Mouse (Mus musculus): ENCODE results near the gene Shq1. TPM values are rescaled to one million over a fixed set of nuclear protein-coding genes. Genes with fewer than 3 reads are reported as not detected.
A peak's percentile ranks its signal among the peaks of the same experiment; 100 is the strongest.

Gene Shq1
- polyA plus RNA-seq (2016; fragmentation: Nextera tagmentation; extraction: Ambion mirVana) = 26.5 and 27.4 TPM in 2 replicates

GRCm38 (mm10) chr6:100670880-100671344 lies at the start of gene Shq1:
Gene Shq1 (minus strand): TSS chr6:100671157.
- Histone ChIP-seq H3K36me3 (replicated peaks) (no peaks in the 10 kb centered on the region), H3K4me3 (peak within 1 kb of the TSS; percentile 96), H3K9me3 (no peaks in the 10 kb centered on the region), H3K4me1 (peaks cover 26% of the 10 kb centered on the region), H3K27me3 (ENCODE audit: poor library complexity, severe bottlenecking) (0 out of 2 replicates have a peak, but pooled peaks cover 8% of the 10 kb centered on the region), H3K27ac (peak within 1 kb of the TSS; percentile 89)
- DNase-seq (ENCODE audit: extremely low spot score, low spot score) = peak; percentile 77
- WGBS = under 1% methylated on average over 49 of the region's 49 CpGs

- Histone ChIP-seq H3K27me3 (ENCODE audit: poor library complexity, severe bottlenecking) (no peaks in the 10 kb centered on the region), H3K9me3 (no peaks in the 10 kb centered on the region), H3K27ac (no peak overlapping the region), H3K36me3 (replicated peaks) (no peaks in the 10 kb centered on the region), H3K4me1 (peaks cover 13% of the 10 kb centered on the region), H3K4me3 (no peak overlapping the region)
- 94% methylated on average over 6 of the region's 6 CpGs for WGBS
- DNase-seq (ENCODE audit: extremely low spot score, low spot score) = no peak
These were observed 49.1 kb upstream of the Shq1 start for GRCm38 (mm10) chr6:100720098-100720501.

- Histone ChIP-seq H3K9me3 (no peaks in the 10 kb centered on the region), H3K27me3 (ENCODE audit: poor library complexity, severe bottlenecking) (no peaks in the 10 kb centered on the region), H3K4me3 (no peak overlapping the region), H3K27ac (no peak overlapping the region), H3K36me3 (replicated peaks) (no peaks in the 10 kb centered on the region), H3K4me1 (peaks cover 9% of the 10 kb centered on the region; the same call in 1 of the 2 replicates)
- WGBS = 79% methylated on average over 8 of the region's 8 CpGs
- no peak for DNase-seq (ENCODE audit: extremely low spot score, low spot score)
These were observed 45.9 kb upstream of the Shq1 start for GRCm38 (mm10) chr6:100716817-100717216.

GRCm38 (mm10) chr6:100716152-100716551 lies 45.2 kb upstream of the Shq1 start:
- Histone ChIP-seq H3K27me3 (ENCODE audit: poor library complexity, severe bottlenecking) (no peaks in the 10 kb centered on the region), H3K27ac (no peak overlapping the region), H3K4me3 (no peak overlapping the region), H3K36me3 (replicated peaks) (no peaks in the 10 kb centered on the region), H3K9me3 (no peaks in the 10 kb centered on the region), H3K4me1 (peaks cover 2% of the 10 kb centered on the region; the same call in 1 of the 2 replicates)
- DNase-seq (ENCODE audit: extremely low spot score, low spot score) = no peak
- WGBS = 86% methylated on average over 7 of the region's 7 CpGs

- H3K36me3 ChIP-seq (replicated peaks) = no peaks in the 10 kb centered on the region
- no peak for DNase-seq (ENCODE audit: extremely low spot score, low spot score)
These were observed 44.4 kb upstream of the Shq1 start for GRCm38 (mm10) chr6:100715296-100715828.

GRCm38 (mm10) chr6:100710866-100711265 lies 39.9 kb upstream of the Shq1 start:
- peaks cover 7% of the 10 kb centered on the region for H3K4me1 ChIP-seq
- no peak for DNase-seq (ENCODE audit: extremely low spot score, low spot score)
- H3K9me3 ChIP-seq = no peaks in the 10 kb centered on the region
- peaks cover 30% of the 10 kb centered on the region for H3K27me3 ChIP-seq (ENCODE audit: poor library complexity, severe bottlenecking)
- WGBS = 96% methylated on average over 5 of the region's 5 CpGs
- H3K36me3 ChIP-seq (replicated peaks) = no peaks in the 10 kb centered on the region
- no peak overlapping the region for H3K27ac ChIP-seq
- H3K4me3 ChIP-seq = no peak overlapping the region

More at GRCm38 (mm10) chr6:100715296-100715828, 44.4 kb upstream of the Shq1 start:
- Histone ChIP-seq H3K27me3 (ENCODE audit: poor library complexity, severe bottlenecking) (no peaks in the 10 kb centered on the region), H3K4me1 (no peaks in the 10 kb centered on the region), H3K9me3 (no peaks in the 10 kb centered on the region), H3K27ac (no peak overlapping the region), H3K4me3 (no peak overlapping the region)
- WGBS = 80% methylated on average over 8 of the region's 8 CpGs

GRCm38 (mm10) chr6:100710170-100710569 lies 39.2 kb upstream of the Shq1 start:
- WGBS = 41% methylated on average over 4 of the region's 4 CpGs
- Histone ChIP-seq H3K4me3 (no peak overlapping the region), H3K27me3 (ENCODE audit: poor library complexity, severe bottlenecking) (peaks cover 37% of the 10 kb centered on the region), H3K36me3 (replicated peaks) (no peaks in the 10 kb centered on the region), H3K9me3 (no peaks in the 10 kb centered on the region), H3K27ac (no peak overlapping the region), H3K4me1 (peaks cover 14% of the 10 kb centered on the region)
- no peak for DNase-seq (ENCODE audit: extremely low spot score, low spot score)

GRCm38 (mm10) chr6:100709483-100709882 lies 38.5 kb upstream of the Shq1 start:
- Histone ChIP-seq H3K36me3 (replicated peaks) (no peaks in the 10 kb centered on the region), H3K9me3 (no peaks in the 10 kb centered on the region), H3K27ac (no peak overlapping the region), H3K4me3 (no peak overlapping the region), H3K27me3 (ENCODE audit: poor library complexity, severe bottlenecking) (peaks cover 44% of the 10 kb centered on the region), H3K4me1 (peaks cover 21% of the 10 kb centered on the region)
- DNase-seq (ENCODE audit: extremely low spot score, low spot score) = no peak
- WGBS = 41% methylated on average over 7 of the region's 7 CpGs

- Histone ChIP-seq H3K4me1 (peaks cover 24% of the 10 kb centered on the region), H3K27me3 (ENCODE audit: poor library complexity, severe bottlenecking) (peaks cover 49% of the 10 kb centered on the region), H3K36me3 (replicated peaks) (no peaks in the 10 kb centered on the region), H3K9me3 (no peaks in the 10 kb centered on the region), H3K27ac (no peak overlapping the region), H3K4me3 (no peak overlapping the region)
- no peak for DNase-seq (ENCODE audit: extremely low spot score, low spot score)
- WGBS = 90% methylated on average over 9 of the region's 9 CpGs
These were observed 38.0 kb upstream of the Shq1 start for GRCm38 (mm10) chr6:100708996-100709395.

GRCm38 (mm10) chr6:100708248-100708647 lies 37.3 kb upstream of the Shq1 start:
- DNase-seq (ENCODE audit: extremely low spot score, low spot score) = no peak
- Histone ChIP-seq H3K4me1 (peaks cover 24% of the 10 kb centered on the region), H3K9me3 (no peaks in the 10 kb centered on the region), H3K27ac (no peak overlapping the region), H3K36me3 (replicated peaks) (no peaks in the 10 kb centered on the region), H3K4me3 (no peak overlapping the region), H3K27me3 (ENCODE audit: poor library complexity, severe bottlenecking) (peaks cover 56% of the 10 kb centered on the region)
- WGBS = 86% methylated on average over 1 of the region's 1 CpGs

- Histone ChIP-seq H3K27me3 (ENCODE audit: poor library complexity, severe bottlenecking) (peaks cover 63% of the 10 kb centered on the region), H3K9me3 (no peaks in the 10 kb centered on the region), H3K4me3 (no peak overlapping the region), H3K4me1 (peaks cover 24% of the 10 kb centered on the region), H3K27ac (no peak overlapping the region), H3K36me3 (replicated peaks) (no peaks in the 10 kb centered on the region)
- 61% methylated on average over 7 of the region's 7 CpGs for WGBS
- DNase-seq (ENCODE audit: extremely low spot score, low spot score) = no peak
These were observed 36.6 kb upstream of the Shq1 start for GRCm38 (mm10) chr6:100707557-100707956.

- Histone ChIP-seq H3K27me3 (ENCODE audit: poor library complexity, severe bottlenecking) (peaks cover 68% of the 10 kb centered on the region), H3K4me1 (peaks cover 24% of the 10 kb centered on the region), H3K9me3 (no peaks in the 10 kb centered on the region), H3K27ac (no peak overlapping the region), H3K4me3 (no peak overlapping the region), H3K36me3 (replicated peaks) (no peaks in the 10 kb centered on the region)
- WGBS = 85% methylated on average over 6 of the region's 6 CpGs
- DNase-seq (ENCODE audit: extremely low spot score, low spot score) = no peak
These were observed 35.9 kb upstream of the Shq1 start for GRCm38 (mm10) chr6:100706861-100707260.

GRCm38 (mm10) chr6:100705366-100705811 lies 34.4 kb upstream of the Shq1 start:
- WGBS = 2% methylated on average over 15 of the region's 15 CpGs
- peaks cover 24% of the 10 kb centered on the region for H3K4me1 ChIP-seq
- no peaks in the 10 kb centered on the region for H3K36me3 ChIP-seq (replicated peaks)
- no peaks in the 10 kb centered on the region for H3K9me3 ChIP-seq
- DNase-seq (ENCODE audit: extremely low spot score, low spot score) = peak; percentile 30
- peaks cover 68% of the 10 kb centered on the region for H3K27me3 ChIP-seq (ENCODE audit: poor library complexity, severe bottlenecking)
- H3K4me3 ChIP-seq = peak overlapping the region; percentile 84
- peak overlapping the region; percentile 83; the same call in 1 of the 2 replicates for H3K27ac ChIP-seq
